Mouse (Mus musculus) splenic B cell, adult 2 months (primary cell): ENCODE results near the gene Lats2.
"Not testable (repeated sequence)": the region's sequence is repeated elsewhere in the genome, so short reads cannot be mapped to it uniquely, and the experiment has no call there.

Source experiments
- DNase-seq: peaks from one replicate; pipeline ENCODE4 v3.0.0-alpha.2; 2011; ENCODE audit warnings: low read depth, low spot score
- H3K27me3 ChIP-seq: 2 replicates; pipeline ENCODE4 v1.6.1; 2012; ENCODE audit warnings: mild to moderate bottlenecking, low read length, moderate library complexity, mixed read lengths; ENCODE audit not compliant: control insufficient read depth, poor library complexity, insufficient read depth, severe bottlenecking
- H3K36me3 ChIP-seq: 2 replicates; pipeline ENCODE4 v1.6.1; 2012; ENCODE audit warnings: mild to moderate bottlenecking, low read length, moderate library complexity, mixed read lengths; ENCODE audit not compliant: control insufficient read depth, poor library complexity, insufficient read depth, severe bottlenecking

Lats2 gene

GRCm38 (mm10) chr14:57751006-57751405, 7.2 kb downstream of the Lats2 start:
- H3K36me3 ChIP-seq, H3K27me3 ChIP-seq, DNase-seq: not testable (repeated sequence)

- no peak for DNase-seq
- H3K27me3 ChIP-seq, result no peaks in the 10 kb centered on the region
- H3K36me3 ChIP-seq, result no peaks in the 10 kb centered on the region
Measured at GRCm38 (mm10) chr14:57749501-57749900, 8.7 kb downstream of the Lats2 start.

GRCm38 (mm10) chr14:57746001-57746771, 12.0 kb downstream of the Lats2 start, which contains the start of gene Gm49361:
Gm49361 (minus strand) TSS chr14:57746103.
- no peaks in the 10 kb centered on the region for H3K36me3 ChIP-seq
- DNase-seq, result peak; percentile 90

GRCm38 (mm10) chr14:57745291-57745969, 12.8 kb downstream of the Lats2 start:
- peak; percentile 41 for DNase-seq
- Histone ChIP-seq H3K27me3 (no peaks in the 10 kb centered on the region), H3K36me3 (no peaks in the 10 kb centered on the region)

More at GRCm38 (mm10) chr14:57746001-57746771, 12.0 kb downstream of the Lats2 start, which contains the start of gene Gm49361:
- H3K27me3 ChIP-seq, result no peaks in the 10 kb centered on the region

DNA sequence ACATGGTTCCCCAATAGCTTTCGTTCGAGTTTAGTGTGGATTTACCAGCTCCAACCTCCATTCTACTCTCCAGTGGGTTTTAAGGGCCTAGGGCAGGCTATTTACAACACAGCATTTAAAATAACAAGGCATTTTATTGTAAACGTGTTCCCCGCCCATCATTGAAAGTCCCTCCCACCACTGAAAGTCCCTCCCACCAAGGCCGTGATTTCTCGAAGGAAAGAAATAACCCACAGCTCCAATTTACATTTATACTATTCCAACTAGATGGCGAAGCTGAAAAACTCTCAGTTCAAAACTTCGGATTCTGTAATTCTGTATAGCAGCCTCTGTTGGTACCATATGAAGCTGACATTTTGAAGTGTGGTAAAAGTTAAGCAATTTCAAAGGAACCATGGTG, 13.6 kb downstream of the Lats2 start:
- DNase-seq, result peak; percentile 59
- Histone ChIP-seq H3K27me3 (no peaks in the 10 kb centered on the region), H3K36me3 (no peaks in the 10 kb centered on the region)

- DNase-seq, result peak; percentile 74
- Histone ChIP-seq H3K27me3 (no peaks in the 10 kb centered on the region), H3K36me3 (no peaks in the 10 kb centered on the region)
Measured at GRCm38 (mm10) chr14:57740651-57741050, 17.5 kb downstream of the Lats2 start.

- no peaks in the 10 kb centered on the region for H3K27me3 ChIP-seq
- no peak for DNase-seq
Measured at GRCm38 (mm10) chr14:57737089-57737488, 21.1 kb downstream of the Lats2 start.

DNA sequence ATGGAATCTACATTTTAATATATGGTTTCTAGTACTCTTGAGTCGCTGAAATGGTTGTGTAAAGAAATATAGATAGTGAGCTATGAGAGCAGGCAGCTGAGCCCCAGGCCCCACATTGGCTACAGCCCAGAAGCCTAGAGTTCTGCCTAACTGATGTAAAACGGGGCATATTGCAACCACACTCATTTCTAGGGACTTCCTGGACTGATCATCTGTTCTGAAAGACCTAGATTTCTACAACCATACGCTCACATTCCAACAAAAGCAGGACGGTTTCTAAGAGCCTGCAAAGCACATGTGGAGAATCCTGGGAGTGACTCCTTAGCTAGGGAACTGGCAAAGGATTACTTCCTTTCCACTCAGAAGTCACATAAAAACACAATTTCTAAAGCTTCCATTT, 22.0 kb downstream of the Lats2 start:
- peaks cover 3% of the 10 kb centered on the region; the same call in 1 of the 2 replicates for H3K36me3 ChIP-seq
- DNase-seq, result no peak
- H3K27me3 ChIP-seq, result no peaks in the 10 kb centered on the region

More at GRCm38 (mm10) chr14:57737089-57737488, 21.1 kb downstream of the Lats2 start:
- no peaks in the 10 kb centered on the region for H3K36me3 ChIP-seq

DNA sequence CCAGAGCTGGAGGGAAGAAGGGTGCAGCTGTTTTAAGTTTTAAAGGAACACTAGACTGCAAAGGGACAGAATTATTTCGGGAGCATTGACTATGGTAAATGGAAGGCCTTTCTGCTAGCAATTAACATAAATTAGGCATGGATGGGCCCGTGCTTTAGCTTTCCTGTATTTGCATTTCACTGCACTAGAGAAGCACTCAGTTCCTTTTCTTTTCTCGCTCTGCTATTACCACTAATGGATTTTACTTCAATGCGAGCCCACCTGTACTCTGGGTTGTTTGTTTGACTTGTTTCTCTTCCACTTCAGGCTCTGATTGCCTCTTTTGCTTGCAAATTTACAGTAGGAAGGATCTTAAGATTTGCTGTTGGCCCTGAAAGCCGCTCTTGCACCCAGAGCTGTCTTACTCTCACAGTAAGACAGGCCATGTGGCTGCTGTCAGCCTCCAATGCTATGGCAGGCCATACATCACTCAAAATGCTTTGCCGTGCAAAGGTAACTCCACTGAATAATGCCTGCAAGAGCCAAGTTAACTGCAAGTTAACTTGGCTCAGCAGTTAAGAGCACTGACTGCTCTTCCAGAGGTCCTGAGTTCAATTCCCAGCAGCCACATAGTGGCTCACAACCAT, 25.4 kb downstream of the Lats2 start:
- Histone ChIP-seq H3K27me3 (no peaks in the 10 kb centered on the region), H3K36me3 (peaks cover 3% of the 10 kb centered on the region; the same call in 1 of the 2 replicates)
- DNase-seq, result peak; percentile 47

GRCm38 (mm10) chr14:57730527-57730926, 27.7 kb downstream of the Lats2 start:
- Histone ChIP-seq H3K27me3 (no peaks in the 10 kb centered on the region), H3K36me3 (peaks cover 5% of the 10 kb centered on the region; the same call in 1 of the 2 replicates)
- no peak for DNase-seq

DNA sequence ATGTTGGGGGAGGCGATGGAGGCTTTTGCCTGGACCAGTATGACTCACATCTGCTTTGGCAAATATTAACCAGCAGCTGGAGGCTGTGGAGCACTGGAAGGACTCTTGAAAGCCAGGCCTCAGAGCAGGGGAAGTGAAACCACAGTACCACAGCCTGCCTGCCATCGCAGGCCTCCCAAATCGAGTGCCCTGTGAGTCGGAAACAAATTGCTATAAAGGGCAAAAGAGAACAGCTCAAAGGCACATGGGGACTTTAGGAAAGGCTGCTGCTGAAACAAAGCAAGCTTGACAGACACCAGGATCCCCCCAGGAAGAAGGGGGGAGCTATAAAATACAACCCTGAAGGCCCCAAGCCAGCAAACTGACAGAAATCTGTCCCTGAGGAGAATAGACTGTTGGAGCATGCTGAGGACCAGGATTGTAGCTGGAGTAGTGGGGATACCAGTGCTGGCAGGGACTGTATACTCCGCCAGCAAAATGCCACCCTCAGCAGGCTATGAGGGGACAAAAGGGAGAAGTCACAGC, 28.2 kb downstream of the Lats2 start:
- Histone ChIP-seq H3K36me3 (peaks cover 5% of the 10 kb centered on the region; the same call in 1 of the 2 replicates), H3K27me3 (no peaks in the 10 kb centered on the region)
- peak; percentile 81 for DNase-seq

DNA sequence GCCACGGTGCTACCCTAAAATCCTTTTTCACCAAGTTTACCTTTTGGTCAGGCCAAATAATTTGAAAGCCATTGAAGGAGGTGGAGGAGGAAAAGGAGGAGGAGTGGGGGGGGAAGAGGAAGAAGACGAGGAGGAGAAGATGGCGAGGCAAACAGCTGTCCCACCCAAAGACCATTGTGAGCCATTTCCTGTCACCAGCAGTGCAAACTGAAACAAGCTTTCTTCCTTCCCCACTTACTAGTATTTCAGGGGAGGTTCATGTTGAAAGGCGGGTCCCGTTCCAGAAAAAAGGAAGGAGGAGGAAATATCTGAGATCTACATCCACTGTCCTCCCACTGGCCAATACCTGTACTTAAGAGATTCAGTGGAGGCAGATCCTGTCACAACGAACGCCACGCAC, 28.8 kb downstream of the Lats2 start:
- Histone ChIP-seq H3K36me3 (peaks cover 6% of the 10 kb centered on the region; the same call in 1 of the 2 replicates), H3K27me3 (no peaks in the 10 kb centered on the region)
- no peak for DNase-seq

GRCm38 (mm10) chr14:57726172-57726571, 32.0 kb downstream of the Lats2 start:
- DNase-seq, result peak; percentile 32
- no peaks in the 10 kb centered on the region for H3K27me3 ChIP-seq
- H3K36me3 ChIP-seq, result peaks cover 9% of the 10 kb centered on the region

DNA sequence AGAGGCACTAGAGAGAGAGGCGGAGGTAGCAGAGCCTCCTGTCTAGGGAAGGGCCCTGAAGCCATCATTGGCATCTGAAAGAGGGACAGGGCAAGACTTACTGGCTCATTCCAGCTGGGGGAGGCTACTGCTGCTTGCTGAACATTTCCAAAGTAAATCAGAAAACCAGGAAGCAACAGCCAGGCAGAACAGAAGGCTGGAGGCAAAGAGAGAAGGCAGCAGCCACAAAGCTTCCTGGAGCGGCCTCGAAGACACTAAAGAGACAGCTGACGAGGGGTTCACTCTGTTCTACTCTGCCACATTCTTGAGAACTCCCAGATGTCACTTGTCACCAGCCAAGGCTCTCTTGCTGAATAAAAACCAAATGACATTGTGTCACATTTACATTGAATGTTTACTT, 33.7 kb downstream of the Lats2 start:
- no peak for DNase-seq
- Histone ChIP-seq H3K36me3 (peaks cover 9% of the 10 kb centered on the region), H3K27me3 (no peaks in the 10 kb centered on the region)
